In genomic region chr8:78633012-78633411, GRCm38 (mm10) we compare ENCODE assay signal across 16 mouse cellular contexts.
DNase-seq lines count a peak whose midpoint lies in the region; ATAC-seq lines count a peak whose summit lies in the region.
"Had no signal": no experiment of that assay in that cellular context is flagged by ENCODE, and none has a peak within 500 bp of the region (broad histone marks: within the 10 kb centered on the region; RNA-seq: fewer than 3 reads in every experiment).

No protein-coding gene starts in this region.

- no peak overlapping the region for H3K4me3 ChIP-seq in hindbrain, embryonic 11.5 days (ENCODE audit: low read depth, low read length)
- H3K4me3 ChIP-seq in hindbrain, embryonic 16.5 days (ENCODE audit: low read length): no peak overlapping the region
- H3K4me3 ChIP-seq: forebrain, embryonic 13.5 days; heart, embryonic 10.5 days; myocyte had no signal

- no peaks in the 10 kb centered on the region for H3K9me3 ChIP-seq in hindbrain, embryonic 11.5 days (ENCODE audit: control insufficient read depth, low read length)
- no peaks in the 10 kb centered on the region for H3K9me3 ChIP-seq in hindbrain, embryonic 16.5 days (ENCODE audit: control insufficient read depth, low read length)
- H3K9me3 ChIP-seq: forebrain, embryonic 13.5 days; heart, embryonic 10.5 days had no signal

- no peaks in the 10 kb centered on the region for H3K27me3 ChIP-seq in hindbrain, embryonic 11.5 days (ENCODE audit: control insufficient read depth, insufficient read depth, low read length)
- H3K27me3 ChIP-seq in hindbrain, embryonic 16.5 days (replicated peaks; ENCODE audit: control insufficient read depth, insufficient read depth, low read length): no peaks in the 10 kb centered on the region
- H3K27me3 ChIP-seq: forebrain, embryonic 13.5 days had no signal

- DNase-seq in embryo, embryonic 10 days (ENCODE audit: low spot score): peak; percentile 49
- no peak for DNase-seq in embryo, embryonic 9.5 days (ENCODE audit: extremely low spot score)
- peak; percentile 31 for DNase-seq in hindbrain, embryonic 11.5 days (ENCODE audit: low spot score)
- peak; percentile 32 to 57 for DNase-seq in spleen, adult 18-20 months
- no peak for DNase-seq in spleen, adult 12 weeks (ENCODE audit: low spot score)
- no peak for DNase-seq in gastrocnemius, postnatal 14 days
- DNase-seq in urinary bladder, adult 18-20 months (ENCODE audit: low spot score in 2 of 2): no peak
- DNase-seq: adrenal gland, postnatal 10 days; kidney, adult 18-20 months; liver, postnatal 0 days; right cerebral cortex, postnatal 14 days; thymus, postnatal 36 days had no signal

- no peaks in the 10 kb centered on the region for H3K36me3 ChIP-seq in hindbrain, embryonic 11.5 days (ENCODE audit: control insufficient read depth, insufficient read depth, low read length)
- H3K36me3 ChIP-seq in hindbrain, embryonic 16.5 days (ENCODE audit: control insufficient read depth, insufficient read depth, low read length): no peaks in the 10 kb centered on the region
- H3K36me3 ChIP-seq: heart, embryonic 10.5 days had no signal

- no peak overlapping the region for H3K4me2 ChIP-seq in hindbrain, embryonic 11.5 days (replicated peaks; ENCODE audit: low read depth, low read length)
- no peak overlapping the region for H3K4me2 ChIP-seq in hindbrain, embryonic 16.5 days (ENCODE audit: low read length)
- H3K4me2 ChIP-seq: forebrain, embryonic 13.5 days had no signal

- H3K27ac ChIP-seq in hindbrain, embryonic 11.5 days (ENCODE audit: low read depth, low read length): no peak overlapping the region
- no peak overlapping the region for H3K27ac ChIP-seq in hindbrain, embryonic 16.5 days (ENCODE audit: low read depth, low read length)
- H3K27ac ChIP-seq: forebrain, embryonic 13.5 days; heart, embryonic 10.5 days had no signal

- H3K4me1 ChIP-seq in hindbrain, embryonic 11.5 days (replicated peaks; ENCODE audit: control insufficient read depth, insufficient read depth, low read length): 0 out of 2 replicates have a peak, but pooled peaks cover 2% of the 10 kb centered on the region
- peaks cover 7% of the 10 kb centered on the region for H3K4me1 ChIP-seq in hindbrain, embryonic 16.5 days (ENCODE audit: control insufficient read depth, insufficient read depth, low read depth, low read length)

- 36% methylated on average over 12 of the region's 12 CpGs for WGBS in hindbrain, embryonic 11.5 days
- WGBS in hindbrain, embryonic 16.5 days: 35% methylated on average over 12 of the region's 12 CpGs

- H3K9ac ChIP-seq in hindbrain, embryonic 11.5 days (ENCODE audit: low read depth, low read length): no peak overlapping the region
- H3K9ac ChIP-seq in hindbrain, embryonic 16.5 days (ENCODE audit: low read depth, low read length): no peak overlapping the region
- H3K9ac ChIP-seq: forebrain, embryonic 13.5 days; liver, postnatal 0 days had no signal

- no peak for ATAC-seq in hindbrain, embryonic 11.5 days (ENCODE audit: low FRiP score)
- ATAC-seq in hindbrain, embryonic 16.5 days: no peak
- ATAC-seq: forebrain, embryonic 13.5 days; liver, postnatal 0 days had no signal

- intact Hi-C loops in gastrocnemius, postnatal 14 days (cut with DNase I; ENCODE audit: low total_unique reads): no loop called here

Comparison
In these comparisons a context has a peak if more than half of its experiments do, and no peak if none do; other contexts are left out.
1. DNase-seq: peak in embryo, embryonic 10 days (single experiment), hindbrain, embryonic 11.5 days (single experiment) and spleen, adult 18-20 months (2 of 2); none in embryo, embryonic 9.5 days (single experiment), spleen, adult 12 weeks (single experiment), gastrocnemius, postnatal 14 days (single experiment) and urinary bladder, adult 18-20 months (0 of 2).